Mouse (Mus musculus) myocyte (in vitro differentiated cells): ENCODE measurements at regions not wholly inside any gene's neighbourhood (a gene's known extent, or its start where the extent isn't known, plus 50 kb on each side); places are given as distances from the start of the nearest gene placed in this dataset.
"Not testable (repeated sequence)": the region's sequence is repeated elsewhere in the genome, so short reads cannot be mapped to it uniquely, and the experiment has no call there.

Source experiments
- H3K27me3 ChIP-seq: one replicate; pipeline ENCODE4 v1.6.1; 2011; ENCODE audit not compliant: control insufficient read depth, insufficient read depth, insufficient read length
- H3K36me3 ChIP-seq: one replicate; pipeline ENCODE4 v1.6.1; 2011; ENCODE audit not compliant: control insufficient read depth, insufficient read depth
- H3K4me2 ChIP-seq: one replicate; pipeline ENCODE4 v1.6.1; 2011; ENCODE audit warnings: low read depth, control low read depth
- H3K4me3 ChIP-seq: one replicate; pipeline ENCODE4 v1.5.1; 2011; ENCODE audit warnings: mild to moderate bottlenecking, control low read depth, moderate library complexity
- H3K79me2 ChIP-seq: one replicate; pipeline ENCODE4 v1.6.1; 2011; ENCODE audit not compliant: control insufficient read depth, insufficient read depth
- H3ac ChIP-seq: one replicate; pipeline ENCODE4 v1.6.1; 2011; ENCODE audit not compliant: control insufficient read depth, insufficient read length
- CEBPB ChIP-seq: IDR thresholded peaks from 2 replicates; pipeline ENCODE4 v1.6.1; 2011; ENCODE audit warnings: mild to moderate bottlenecking, moderate library complexity; ENCODE audit not compliant: poor library complexity, insufficient read depth, severe bottlenecking
- E2F4 ChIP-seq: IDR thresholded peaks from one replicate; pipeline ENCODE4 v1.6.1; 2011; ENCODE audit warnings: mild to moderate bottlenecking, control low read depth, moderate library complexity; ENCODE audit not compliant: insufficient read depth
- MAX ChIP-seq: IDR thresholded peaks from one replicate; pipeline ENCODE4 v1.6.1; 2011; ENCODE audit warnings: low read depth, mild to moderate bottlenecking, control low read depth
- MYOD1 ChIP-seq, 3 experiments: IDR thresholded peaks; one replicate each; pipeline ENCODE4 v1.6.1; 2011; ENCODE audit warnings: control low read depth in 2 of 3, low read depth in 2 of 3, mild to moderate bottlenecking in 2 of 3, moderate library complexity in 1 of 3; ENCODE audit not compliant: insufficient read length in 2 of 3, control insufficient read depth in 1 of 3
- MYOG ChIP-seq, 3 experiments: IDR thresholded peaks; one replicate each; pipeline ENCODE4 v1.6.1; 2011; ENCODE audit warnings: control low read depth in 2 of 3, low read depth in 2 of 3, mild to moderate bottlenecking in 2 of 3; ENCODE audit not compliant: insufficient read length in 2 of 3, control insufficient read depth in 1 of 3, insufficient read depth in 1 of 3
- POLR2A ChIP-seq: IDR thresholded peaks from one replicate; pipeline ENCODE4 v1.6.1; 2011; ENCODE audit warnings: low read depth, mild to moderate bottlenecking, control low read depth, moderate library complexity; ENCODE audit not compliant: insufficient read length
- POLR2AphosphoS2 ChIP-seq: IDR thresholded peaks from one replicate; pipeline ENCODE4 v1.6.1; 2011; ENCODE audit warnings: low read depth, control low read depth; ENCODE audit not compliant: insufficient read length
- REST ChIP-seq: IDR thresholded peaks from one replicate; pipeline ENCODE4 v1.6.1; 2011; ENCODE audit warnings: mild to moderate bottlenecking, control low read depth, moderate library complexity; ENCODE audit not compliant: insufficient read depth, insufficient read length
- SRF ChIP-seq: IDR thresholded peaks from one replicate; pipeline ENCODE4 v1.6.1; 2011; ENCODE audit warnings: low read depth; ENCODE audit not compliant: control insufficient read depth, insufficient read length
- TCF12 ChIP-seq: IDR thresholded peaks from one replicate; pipeline ENCODE4 v1.6.1; 2011; ENCODE audit warnings: mild to moderate bottlenecking, control low read depth; ENCODE audit not compliant: poor library complexity, insufficient read depth, severe bottlenecking
- TCF3 ChIP-seq: IDR thresholded peaks from one replicate; pipeline ENCODE4 v1.6.1; 2011; ENCODE audit warnings: low read depth, control low read depth; ENCODE audit not compliant: insufficient read length
- USF1 ChIP-seq: IDR thresholded peaks from one replicate; pipeline ENCODE4 v1.6.1; 2011; ENCODE audit warnings: low read depth, mild to moderate bottlenecking, control low read depth, moderate library complexity

DNA sequence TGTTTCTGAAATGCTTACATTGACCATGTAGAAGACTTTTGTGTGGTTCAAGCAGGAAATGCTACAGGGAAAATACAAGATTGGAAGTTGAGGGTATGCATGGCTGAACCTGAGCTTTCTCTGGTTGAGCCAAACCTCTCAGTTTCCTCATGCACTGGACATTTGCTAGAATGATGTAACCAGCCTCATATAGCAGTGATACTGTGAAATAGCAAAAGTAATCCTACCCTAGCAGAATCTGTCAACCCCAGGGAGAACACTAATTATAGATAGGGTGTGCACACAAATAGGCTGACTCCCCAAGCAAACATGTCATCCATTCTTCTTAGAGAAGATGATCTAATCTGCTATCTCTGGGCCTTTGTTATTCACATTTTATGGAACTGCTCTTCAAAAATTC, 812.7 kb downstream of the Cetn3 start:
- Histone ChIP-seq H3K36me3 (no peaks in the 10 kb centered on the region), H3K27me3 (no peaks in the 10 kb centered on the region), H3K4me3 (no peak overlapping the region), H3K79me2 (no peaks in the 10 kb centered on the region), H3ac (no peak overlapping the region), H3K4me2 (no peak overlapping the region)
- TF ChIP-seq TCF3 (no peak), TCF12 (no peak)

DNA sequence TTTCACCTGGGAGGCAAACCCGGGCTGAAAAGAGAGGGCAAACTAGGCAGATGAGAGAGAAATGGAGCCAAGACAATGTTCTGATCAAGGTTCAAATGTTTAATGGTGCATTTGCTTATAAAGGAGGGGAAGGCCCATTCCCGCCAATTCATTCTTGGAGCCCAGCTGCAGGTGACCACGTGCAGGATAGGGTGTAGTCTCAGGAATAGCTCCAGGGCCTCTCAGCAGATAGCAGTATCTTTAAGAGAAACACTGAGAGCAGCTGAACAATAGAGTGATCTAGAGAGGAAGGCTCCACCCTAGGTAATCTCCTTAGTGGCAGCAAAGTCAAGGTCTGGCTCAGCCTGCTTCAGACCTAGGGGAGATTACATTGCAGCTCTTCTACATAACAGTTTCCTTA, 823.0 kb downstream of the Cetn3 start:
- not testable (repeated sequence) for H3K79me2 ChIP-seq, H3K36me3 ChIP-seq, H3K4me2 ChIP-seq, H3K4me3 ChIP-seq, H3K27me3 ChIP-seq, H3ac ChIP-seq

DNA sequence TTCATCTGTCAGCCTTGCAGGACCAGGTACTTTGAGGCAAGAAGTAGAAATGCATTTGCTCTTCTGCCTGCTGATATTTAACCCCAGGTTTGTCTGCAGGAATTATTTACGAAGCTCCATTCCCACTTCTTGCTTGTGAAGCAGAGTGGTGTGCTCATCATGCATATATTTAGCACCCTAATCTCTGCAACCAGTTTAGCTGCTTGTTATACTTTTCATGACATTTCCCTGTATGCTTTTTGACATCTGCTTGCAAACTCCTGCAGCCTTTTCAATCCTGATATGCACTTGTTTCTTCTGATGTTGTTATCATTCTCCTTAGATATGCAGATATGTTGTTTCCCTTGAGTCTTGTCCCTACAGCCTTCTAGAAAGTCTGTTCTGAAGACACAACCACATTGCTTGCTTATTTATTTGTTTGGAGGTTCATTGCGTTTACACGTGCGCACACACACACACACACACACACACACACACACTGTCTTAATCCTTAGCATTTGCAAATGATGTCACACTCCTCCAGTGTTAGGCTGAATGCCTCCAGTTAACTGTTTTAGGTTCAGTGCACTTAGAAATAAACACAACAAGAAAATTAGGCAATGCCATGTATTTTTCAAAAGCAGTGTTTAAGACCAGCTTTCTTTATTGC, 836.3 kb downstream of the Cetn3 start:
- H3K36me3 ChIP-seq = no peaks in the 10 kb centered on the region
- no peak overlapping the region for H3K4me3 ChIP-seq
- no peaks in the 10 kb centered on the region for H3K79me2 ChIP-seq
- H3ac ChIP-seq = no peak overlapping the region
- no peak overlapping the region for H3K4me2 ChIP-seq
- H3K27me3 ChIP-seq = no peaks in the 10 kb centered on the region
- no peak for TF ChIP-seq E2F4
- TF ChIP-seq POLR2AphosphoS2 = no peak
- TF ChIP-seq USF1 = no peak
- no peak for TF ChIP-seq POLR2A
- no peak for TF ChIP-seq MYOD1 (IDR thresholded peaks at IDR 0.05; ENCODE audit: control insufficient read depth in 1 of 3, insufficient read length in 2 of 3, low read depth in 2 of 3)
- no peak for TF ChIP-seq MYOG (IDR thresholded peaks at IDR 0.05; ENCODE audit: control insufficient read depth in 1 of 3, insufficient read depth in 1 of 3, insufficient read length in 2 of 3, low read depth in 2 of 3)
- TF ChIP-seq TCF3 = no peak

DNA sequence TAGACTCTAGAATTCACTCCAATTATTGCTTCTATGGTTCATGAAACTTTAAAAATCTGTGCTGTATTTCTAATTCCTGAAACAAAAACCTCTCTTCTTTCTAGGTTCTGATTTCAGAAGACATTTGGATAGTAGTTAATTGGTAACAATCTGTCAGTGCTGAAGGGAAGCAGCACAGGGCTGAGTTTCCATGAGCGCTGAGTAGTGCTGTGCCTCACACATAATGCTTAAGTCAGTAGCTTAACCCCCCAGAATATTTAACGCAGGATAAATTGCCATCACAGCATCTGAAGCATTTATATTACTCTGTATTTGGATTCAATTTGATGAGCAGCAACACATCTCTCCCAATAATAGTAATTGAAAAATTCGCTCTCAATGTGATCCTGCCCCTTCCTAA, 837.2 kb downstream of the Cetn3 start:
- no peak for TF ChIP-seq MAX
- TF ChIP-seq TCF12 = no peak
- no peak for TF ChIP-seq POLR2AphosphoS2
- TF ChIP-seq E2F4 = no peak
- TF ChIP-seq MYOD1 (IDR thresholded peaks at IDR 0.05; ENCODE audit: control insufficient read depth in 1 of 3, insufficient read length in 2 of 3, low read depth in 2 of 3) = no peak
- Histone ChIP-seq H3K36me3 (no peaks in the 10 kb centered on the region), H3K4me2 (no peak overlapping the region), H3K79me2 (no peaks in the 10 kb centered on the region), H3ac (no peak overlapping the region), H3K4me3 (no peak overlapping the region), H3K27me3 (no peaks in the 10 kb centered on the region)

DNA sequence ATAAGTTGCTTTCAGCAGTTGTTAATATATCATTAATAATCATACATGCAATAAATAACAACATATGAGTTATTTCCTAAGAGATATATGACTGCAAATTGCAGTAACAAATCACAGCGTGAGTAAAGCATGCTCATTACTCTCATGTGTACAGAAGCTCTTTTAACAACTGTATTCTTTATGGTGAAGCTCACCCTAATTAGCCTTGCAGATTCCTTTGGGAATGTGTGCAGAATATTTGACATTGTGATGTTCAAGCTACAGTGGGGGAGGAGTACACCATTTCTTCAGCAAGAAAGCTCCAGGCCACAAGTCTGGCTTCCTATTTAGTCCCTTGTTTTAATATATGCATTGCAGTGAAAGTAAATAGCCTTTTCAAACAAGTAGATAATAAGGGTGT, 837.9 kb downstream of the Cetn3 start:
- Histone ChIP-seq H3K4me2 (no peak overlapping the region), H3K36me3 (no peaks in the 10 kb centered on the region), H3ac (no peak overlapping the region), H3K79me2 (no peaks in the 10 kb centered on the region), H3K27me3 (no peaks in the 10 kb centered on the region), H3K4me3 (no peak overlapping the region)
- no peak for TF ChIP-seq TCF12
- no peak for TF ChIP-seq POLR2AphosphoS2
- TF ChIP-seq SRF = no peak
- no peak for TF ChIP-seq TCF3
- TF ChIP-seq USF1 = no peak
- TF ChIP-seq MAX = no peak
- no peak for TF ChIP-seq REST
- TF ChIP-seq MYOD1 (IDR thresholded peaks at IDR 0.05; ENCODE audit: control insufficient read depth in 1 of 3, insufficient read length in 2 of 3, low read depth in 2 of 3) = no peak
- TF ChIP-seq E2F4 = no peak
- TF ChIP-seq MYOG (IDR thresholded peaks at IDR 0.05; ENCODE audit: control insufficient read depth in 1 of 3, insufficient read depth in 1 of 3, insufficient read length in 2 of 3, low read depth in 2 of 3) = no peak
- TF ChIP-seq CEBPB = no peak
- no peak for TF ChIP-seq POLR2A

DNA sequence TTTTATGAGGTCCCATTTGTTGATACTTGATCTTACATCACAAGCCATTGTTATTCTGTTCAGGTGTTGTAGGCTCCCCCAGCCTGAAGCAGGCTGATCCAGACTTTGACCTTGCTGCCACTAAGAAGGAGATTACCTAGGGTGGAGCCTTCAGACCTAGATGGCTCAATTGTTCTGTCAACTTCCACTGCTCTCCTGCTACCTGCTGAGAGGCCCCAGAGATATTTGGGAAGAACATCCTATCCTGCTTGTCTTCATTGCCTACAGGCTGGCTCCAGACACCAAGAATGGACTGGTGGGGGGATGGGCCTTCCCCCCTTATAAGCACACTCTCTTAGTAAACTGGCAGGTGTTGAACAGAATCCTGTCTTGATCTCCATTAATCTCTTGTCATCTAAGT, 845.9 kb downstream of the Cetn3 start:
- H3K4me2 ChIP-seq, H3K27me3 ChIP-seq, H3K79me2 ChIP-seq, H3ac ChIP-seq, H3K4me3 ChIP-seq, H3K36me3 ChIP-seq: not testable (repeated sequence)
